Mouse (Mus musculus) v-Abl transformed pro-B cells (cell line): ENCODE measurements around the gene Lhx8.

ENCODE experiments used
- in situ Hi-C, 2 experiments: fragments of 400-800 bp; cut with MboI; formaldehyde crosslinking; loops; one replicate each; pipeline ENCODE4 v1.15.1; 2025; ENCODE audit not compliant: unreplicated experiment in 2 of 2

The Lhx8 gene

DNA sequence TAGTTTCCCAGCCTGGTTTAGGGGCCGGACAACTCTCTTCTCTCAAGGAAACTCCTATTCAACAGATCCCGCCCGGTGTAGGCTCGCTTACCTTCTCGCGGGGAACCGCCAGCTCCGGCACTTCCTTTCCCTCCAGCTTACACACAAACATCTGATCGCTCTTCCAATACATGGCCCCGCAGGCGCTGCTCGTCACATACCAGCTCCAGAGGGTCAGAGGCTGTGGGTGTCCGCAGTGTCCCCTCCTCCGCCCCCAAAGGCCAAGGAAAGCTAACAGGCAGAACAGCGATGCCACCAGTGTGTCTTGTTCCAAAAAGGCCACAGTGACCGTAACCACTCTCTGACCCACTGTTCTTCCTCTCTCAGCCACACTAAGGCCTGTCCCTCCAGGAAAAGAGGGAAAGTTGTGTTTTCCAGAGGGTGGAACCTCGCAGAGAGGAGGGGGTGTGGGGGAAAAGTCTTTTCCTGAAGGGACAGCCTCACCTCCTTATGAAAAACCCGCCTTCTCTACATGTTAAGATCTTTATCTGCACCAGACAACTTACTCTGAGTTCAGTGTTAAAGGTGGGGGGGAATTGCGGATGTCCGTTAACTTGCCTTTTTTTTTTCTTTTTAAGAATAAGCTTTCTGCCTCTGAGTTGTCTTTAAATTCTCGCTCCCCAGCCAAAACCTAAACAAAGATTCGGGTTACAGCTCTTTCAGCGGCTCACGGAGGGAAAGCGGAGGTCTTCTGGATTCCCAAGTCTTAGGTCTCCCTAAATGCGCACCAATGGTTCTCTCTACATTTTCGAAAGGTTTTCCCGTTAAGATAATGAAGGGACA is at the start of gene Lhx8:
Gene Lhx8, minus strand, starts transcription at position 479 of the 822 bp plus-strand sequence.
- in situ Hi-C loops: no loop called here

DNA sequence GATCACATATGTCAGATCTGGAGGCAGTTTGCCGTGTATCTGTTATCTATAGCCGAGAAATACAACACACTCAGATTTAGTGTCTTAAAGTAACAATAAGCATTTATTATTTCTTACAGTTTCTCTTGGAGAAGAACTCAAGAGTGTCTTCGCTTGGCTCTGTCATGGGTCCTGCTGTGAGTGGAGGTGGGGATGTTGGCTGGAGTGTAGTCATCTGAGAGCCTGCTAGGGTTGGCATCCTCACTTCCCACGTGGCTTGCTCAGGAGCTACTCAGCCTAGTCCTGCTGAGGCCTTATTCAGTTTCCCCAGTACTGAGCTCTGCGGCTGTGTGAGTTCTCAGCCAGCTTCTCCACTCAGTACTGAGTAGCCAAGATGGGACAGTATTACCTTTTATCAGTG is 43.1 kb upstream of the Lhx8 start:
- in situ Hi-C loops: no loop called here

DNA sequence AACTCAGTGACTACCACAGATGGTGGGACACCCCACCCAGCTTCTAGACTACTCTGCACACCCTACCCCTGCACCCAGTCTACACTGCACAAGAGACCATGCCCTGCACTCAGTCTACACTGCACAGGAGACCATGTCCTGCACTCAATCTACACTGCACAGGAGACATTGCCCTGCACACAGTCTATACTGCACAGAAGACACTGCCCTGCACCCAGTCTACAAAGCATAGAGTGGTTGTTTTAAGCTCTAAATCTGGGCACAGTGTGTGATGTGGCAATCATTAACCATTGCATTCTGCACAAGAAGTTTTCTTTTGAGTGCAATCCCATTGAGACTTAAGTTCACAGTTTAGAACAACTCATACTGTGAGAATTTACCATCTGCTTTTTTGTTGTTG is 42.2 kb upstream of the Lhx8 start:
- in situ Hi-C loops: no loop called here

DNA sequence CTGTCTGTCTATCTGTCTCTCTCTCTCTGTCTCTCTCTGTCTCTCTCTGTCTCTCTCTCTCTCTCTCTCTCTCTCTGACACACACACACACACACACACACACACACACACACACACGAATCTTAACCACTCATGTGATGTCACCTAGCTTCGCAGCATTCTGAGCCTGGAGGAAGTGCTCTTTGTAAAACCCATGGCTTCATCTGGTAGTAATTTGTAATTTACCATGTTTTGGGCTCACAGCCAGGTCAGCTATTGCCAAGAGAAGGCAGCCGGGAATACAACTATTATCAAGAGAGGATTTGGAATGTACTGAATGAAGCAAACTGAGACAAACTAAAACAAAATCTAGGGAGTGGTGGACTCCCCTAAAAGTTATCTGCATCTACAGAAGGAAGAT is 36.9 kb upstream of the Lhx8 start:
- in situ Hi-C loops: no loop called here

DNA sequence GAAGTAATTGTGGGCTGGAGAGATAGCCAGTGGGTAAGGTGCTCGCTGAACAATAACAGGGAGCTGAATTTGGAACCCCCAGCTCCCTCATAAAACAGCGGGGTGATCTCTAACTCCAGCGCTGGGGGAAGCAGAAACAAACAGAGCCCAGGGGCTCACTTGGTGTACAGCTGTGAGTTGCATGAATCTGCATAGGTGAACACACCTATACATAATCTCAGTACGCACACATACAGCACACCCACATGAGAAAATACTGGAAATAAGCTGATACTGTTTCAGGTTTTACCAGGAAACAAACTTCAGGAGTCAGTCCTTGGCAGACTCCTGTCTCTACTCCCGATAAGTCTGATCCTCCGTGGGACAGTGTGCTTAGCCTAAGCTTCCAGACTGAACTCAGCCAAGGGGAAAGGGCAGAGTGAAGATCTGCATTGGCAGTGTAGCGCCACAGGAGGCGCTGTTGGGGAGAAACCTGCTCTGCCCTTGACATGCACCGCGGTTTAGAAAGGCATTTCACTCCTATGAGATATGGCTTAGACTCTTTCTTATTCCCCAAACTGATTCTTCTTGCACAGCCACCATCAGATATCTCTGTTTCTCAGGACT is 34.2 kb upstream of the Lhx8 start:
- in situ Hi-C loops: no loop called here

DNA sequence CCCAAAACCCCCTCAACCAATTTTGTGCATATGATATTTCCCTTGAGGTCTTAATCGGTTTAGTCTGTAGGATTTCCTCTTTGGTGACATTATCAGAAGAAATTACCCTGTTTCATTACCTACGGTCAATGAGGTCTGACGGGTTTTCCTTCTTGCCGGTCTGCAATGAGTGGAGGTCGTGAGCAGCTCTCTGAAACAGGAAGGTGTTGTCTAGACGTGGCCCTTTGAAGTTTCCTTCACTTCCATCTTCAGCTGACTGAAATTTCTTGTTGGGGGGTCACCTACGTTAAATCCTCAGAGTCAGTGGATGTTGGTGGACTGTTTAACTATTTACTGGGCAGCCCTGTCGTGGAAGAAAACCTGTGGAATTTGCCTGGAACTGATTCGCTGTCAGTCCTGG is 33.0 kb upstream of the Lhx8 start:
- in situ Hi-C loops: no loop called here

DNA sequence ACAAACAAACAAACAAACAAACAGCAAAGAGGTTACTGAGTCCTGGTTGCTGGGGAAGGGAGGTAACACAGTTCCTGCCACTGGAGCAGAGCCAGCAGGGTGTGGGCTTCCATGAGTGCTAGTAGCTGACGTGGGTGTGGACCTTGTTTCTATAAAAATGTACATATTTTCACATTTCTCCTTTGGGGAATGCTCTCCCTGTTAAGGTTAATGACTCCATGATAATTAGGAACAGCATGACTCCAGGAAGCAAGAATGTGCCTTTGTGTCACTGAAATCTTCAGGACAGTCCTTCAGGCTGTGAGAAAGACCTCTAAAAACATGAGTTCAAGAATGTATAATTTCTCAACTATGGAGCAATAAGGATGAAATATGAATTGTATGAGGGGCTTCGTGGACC is 28.8 kb upstream of the Lhx8 start:
- in situ Hi-C loops: no loop called here

DNA sequence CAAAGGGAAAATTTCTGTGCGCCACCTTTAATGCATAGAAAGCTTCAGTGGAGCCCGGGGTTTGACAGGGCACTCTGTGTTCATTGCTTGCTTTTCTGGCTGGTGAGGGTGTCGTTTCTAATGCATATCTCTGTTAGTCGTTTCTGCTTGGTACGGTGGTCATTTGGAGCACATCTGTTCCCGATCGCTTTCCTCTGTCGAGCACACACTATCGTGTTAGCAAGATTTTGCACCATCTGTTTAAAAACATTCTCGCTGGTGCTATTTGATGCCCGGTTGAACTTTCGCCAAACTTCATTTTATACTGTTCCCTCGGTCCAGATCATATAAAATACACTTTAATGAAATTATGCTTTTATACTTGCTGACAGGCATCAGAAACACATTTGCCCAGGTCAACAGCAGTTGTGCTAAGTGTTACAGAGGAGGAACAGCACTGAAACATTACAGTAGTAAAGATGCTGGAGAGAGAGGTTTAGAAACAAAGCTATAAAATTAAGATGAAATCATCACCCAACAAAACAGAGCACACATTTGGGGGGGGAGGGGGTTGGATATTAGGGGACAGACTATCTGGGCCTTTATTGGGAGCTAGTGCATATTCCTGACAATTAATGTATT is 9.9 kb upstream of the Lhx8 start:
- in situ Hi-C loops: no loop called here

DNA sequence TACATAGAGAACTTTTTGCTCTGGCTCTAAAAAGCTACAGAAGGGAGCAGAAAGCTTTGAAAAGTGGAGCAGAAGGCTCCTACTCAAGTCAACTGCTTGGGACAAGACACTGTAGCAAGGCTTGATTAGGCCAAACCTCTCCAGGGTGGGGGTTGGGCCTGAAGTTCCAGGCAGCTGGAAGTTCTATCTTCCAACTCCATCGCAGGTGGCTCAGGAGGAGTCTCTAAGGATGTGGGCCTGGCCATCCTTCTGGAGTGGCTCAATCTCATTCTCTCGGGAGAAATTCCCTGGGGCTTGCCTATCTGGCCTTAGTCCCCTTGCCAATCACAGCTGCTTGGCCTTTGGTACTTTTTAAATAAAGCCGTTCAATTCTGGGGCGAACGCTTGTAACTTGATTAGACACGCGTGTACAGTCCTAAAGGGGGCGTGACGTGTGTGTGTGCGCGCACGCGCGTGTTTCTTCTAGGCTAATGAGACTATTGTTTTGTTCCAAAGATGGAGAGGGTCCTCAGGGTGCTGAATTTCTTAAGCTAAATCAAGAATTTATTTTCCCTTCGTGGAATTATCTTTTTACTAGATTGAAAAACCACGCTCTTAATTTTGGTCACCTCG is 9.3 kb upstream of the Lhx8 start:
- in situ Hi-C loops: no loop called here

DNA sequence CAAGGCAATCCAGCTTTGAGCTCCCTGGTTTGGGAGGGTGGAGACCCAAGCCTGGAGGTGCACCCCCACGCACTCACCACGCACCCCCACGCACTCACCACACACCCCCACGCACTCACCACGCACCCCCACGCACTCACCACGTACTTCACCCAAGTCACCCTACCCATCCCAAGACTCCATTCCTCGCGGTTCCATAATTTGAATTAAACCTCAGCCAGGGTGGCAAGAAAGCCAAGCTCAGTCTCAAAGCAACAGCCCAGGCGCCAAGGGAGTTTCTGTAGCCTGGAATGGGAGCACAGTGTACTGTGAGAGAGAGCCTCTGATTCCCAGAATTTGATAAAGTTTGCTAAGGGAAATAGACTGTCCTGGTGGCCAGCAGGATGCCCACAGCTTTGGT is 4.3 kb upstream of the Lhx8 start:
- in situ Hi-C loops: no loop called here

DNA sequence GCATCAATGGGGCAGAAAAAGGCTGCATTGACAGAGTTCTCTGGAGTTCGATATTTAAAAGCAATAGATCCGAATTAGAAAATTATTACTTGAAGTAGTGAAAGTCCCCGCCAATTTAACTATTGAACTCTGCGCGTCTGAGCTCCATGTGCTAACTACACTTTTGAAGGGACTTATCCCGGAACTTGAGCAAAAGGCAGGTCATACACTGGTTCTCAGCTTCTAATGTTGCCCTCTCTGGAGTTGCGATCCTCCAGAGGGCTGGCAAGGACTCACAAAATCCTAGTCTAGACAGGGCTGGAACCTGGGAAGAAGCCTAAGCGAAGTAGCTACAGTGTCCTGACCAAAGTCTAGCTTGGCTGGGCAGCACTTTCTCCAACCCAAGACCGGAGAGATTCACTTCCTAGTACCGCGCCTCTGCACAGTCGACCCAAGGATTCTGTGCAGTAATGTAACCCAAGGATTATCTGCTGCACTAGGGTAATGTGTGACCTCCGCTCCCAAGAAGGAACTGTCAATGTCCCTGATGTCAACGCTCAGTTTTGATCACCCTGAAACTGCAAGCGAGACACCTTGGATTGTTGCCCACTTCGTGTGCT is 3.0 kb upstream of the Lhx8 start:
- in situ Hi-C loops: no loop called here

DNA sequence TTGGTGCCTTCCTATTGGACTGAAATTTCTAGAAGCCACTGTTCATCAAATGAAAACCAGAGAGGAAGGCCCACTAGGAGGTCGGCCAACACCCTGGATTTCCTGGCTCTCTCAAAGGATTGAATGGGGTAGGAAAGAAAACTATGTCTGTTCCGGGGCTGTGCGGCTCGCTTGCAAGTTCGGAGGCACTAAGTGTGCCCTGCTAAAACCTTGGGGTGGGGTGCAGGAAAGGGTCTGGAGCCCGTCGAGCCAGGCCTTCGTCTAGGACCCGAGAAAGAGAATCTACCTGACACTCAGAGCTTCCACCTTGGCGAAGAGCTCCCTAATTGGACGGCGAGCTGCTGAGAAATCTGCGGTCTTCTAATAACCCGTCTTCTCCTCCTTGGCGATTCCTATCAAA is 2.5 kb upstream of the Lhx8 start:
- in situ Hi-C loops: no loop called here

DNA sequence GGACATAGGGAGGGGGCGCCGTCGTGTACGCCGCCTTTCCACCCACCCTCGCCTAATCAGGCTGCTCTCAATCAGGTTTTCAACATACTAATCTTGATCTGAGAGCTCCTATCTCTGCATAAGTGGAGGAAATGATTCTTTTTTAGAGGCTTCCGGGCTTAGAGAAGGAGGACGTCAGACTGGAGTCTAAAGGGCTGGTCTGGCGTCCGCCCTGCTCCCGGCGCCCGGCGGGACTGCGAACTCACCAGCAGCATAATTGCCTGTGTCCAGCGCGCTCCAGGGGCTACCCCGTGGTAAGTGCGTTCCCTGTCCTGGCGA is 1.7 kb upstream of the Lhx8 start:
- in situ Hi-C loops: no loop called here

DNA sequence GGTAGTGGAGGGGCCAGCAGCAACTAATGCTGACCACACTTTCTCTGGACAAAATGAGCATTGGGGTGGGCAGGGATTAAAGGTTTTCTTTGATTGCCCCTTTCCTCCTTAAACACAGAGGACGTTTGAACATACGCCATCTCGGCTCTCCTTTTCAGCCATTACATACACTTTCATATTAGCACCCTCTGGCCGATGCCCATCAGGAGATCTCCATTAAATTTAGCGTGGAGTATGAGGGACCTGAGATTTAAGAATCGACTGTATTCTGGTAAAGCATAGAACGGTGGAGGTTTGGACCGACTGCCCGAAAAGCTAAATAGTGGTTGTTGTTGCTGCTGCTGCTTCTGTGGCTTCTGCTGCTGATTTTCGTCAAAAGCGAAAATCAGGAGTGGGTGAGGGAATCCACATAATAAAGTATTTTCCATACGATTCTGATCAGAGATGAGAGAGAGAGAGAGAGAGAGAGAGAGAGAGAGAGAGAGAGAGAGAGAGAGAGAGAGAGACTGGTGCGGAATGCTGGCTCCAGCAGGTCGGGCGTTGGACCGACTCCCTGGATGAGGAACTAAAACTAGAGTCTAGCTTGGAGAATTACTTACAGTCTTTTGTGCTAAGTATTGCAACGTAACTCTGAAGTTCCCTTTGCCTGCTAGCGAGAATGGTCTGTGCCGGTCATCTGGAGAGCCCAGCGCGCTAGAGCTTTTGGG is 1.2 kb upstream of the Lhx8 start:
- in situ Hi-C loops: no loop called here

DNA sequence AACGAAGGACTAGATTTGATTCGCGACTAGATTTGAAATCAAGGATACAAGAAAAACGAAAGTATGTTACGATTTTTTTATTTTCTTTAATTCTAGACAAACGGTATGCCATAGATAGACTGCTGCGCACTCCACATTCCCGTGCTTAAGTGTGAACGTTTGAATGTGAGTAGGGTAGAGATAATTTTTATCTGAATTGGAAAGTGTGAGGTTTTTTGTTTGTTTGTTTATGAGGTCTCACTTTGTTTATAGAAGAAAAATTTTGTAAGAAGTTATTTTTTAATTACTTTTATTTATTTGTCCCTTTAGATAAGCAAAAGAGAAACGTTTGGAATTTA is 513 bp upstream of the Lhx8 start:
- in situ Hi-C loops: no loop called here

DNA sequence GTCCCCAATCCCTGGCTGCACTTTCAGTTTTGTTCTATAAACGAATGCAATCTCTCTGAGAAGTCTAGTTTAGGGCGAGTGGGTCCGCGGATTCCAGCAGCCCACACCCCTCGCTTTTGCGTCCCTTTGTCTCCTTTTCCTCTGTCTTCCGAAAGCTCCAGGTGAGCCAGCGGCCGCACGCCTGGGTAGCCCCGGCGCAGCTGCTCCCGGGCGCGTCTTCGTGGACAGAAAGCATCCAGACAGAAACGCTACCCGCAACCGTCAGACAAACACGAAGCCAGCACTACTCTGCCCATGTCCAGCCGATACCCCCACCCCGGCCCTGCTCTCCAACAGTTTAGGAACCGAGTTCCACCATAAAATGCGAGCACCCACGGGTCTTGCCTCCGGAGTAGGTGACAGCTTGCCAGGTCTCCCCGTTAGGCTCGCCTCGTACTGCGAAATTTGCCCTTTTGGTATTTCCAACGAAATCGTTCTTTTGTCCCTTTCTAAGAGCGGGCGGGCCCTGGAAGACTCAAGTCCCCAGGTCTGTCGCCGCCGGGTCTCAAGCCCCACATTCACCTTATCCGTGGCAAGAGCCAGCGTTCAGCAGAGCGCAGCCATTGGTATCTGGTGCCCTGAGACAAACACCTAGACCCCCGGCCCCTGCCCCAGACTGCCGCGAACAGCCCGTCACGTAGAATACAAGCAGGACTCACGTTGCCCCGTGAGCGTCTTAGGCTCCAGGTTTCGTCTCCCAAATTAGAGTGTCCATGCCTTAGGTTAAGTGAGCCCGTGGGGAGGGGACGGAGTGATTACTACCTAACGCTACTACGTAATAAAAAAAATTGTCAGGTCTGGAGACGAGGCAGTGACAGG is 907 bp downstream of the Lhx8 start:
- in situ Hi-C loops: no loop called here

DNA sequence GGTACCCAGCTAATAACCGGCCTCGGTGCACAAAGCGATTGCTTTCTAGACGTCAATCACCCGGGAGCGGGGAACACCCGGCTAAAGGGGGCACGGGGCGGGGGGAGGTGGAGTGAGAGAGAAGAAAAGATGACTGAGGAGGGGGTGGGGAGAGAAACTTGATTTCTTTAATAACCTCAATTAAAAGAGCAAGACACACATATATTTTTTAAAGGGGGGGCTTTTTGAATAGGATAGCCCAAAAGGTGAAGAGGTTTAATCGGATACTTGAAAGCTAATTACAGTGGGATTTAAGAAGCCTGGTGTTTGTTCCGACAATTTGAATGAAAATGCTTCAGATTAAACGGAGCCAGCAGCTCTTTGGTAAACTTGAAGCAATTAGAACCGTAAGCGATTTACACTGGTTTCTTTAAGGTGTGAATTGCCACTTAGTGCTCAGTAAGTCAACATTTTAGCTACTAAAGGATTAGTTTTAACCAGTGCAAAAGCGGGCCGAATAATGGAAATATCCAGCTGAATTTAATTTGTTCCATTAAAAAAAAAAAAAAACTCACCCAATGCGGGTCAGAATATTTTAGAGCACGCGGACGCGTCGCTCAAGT is 1.6 kb downstream of the Lhx8 start:
- in situ Hi-C loops: no loop called here

DNA sequence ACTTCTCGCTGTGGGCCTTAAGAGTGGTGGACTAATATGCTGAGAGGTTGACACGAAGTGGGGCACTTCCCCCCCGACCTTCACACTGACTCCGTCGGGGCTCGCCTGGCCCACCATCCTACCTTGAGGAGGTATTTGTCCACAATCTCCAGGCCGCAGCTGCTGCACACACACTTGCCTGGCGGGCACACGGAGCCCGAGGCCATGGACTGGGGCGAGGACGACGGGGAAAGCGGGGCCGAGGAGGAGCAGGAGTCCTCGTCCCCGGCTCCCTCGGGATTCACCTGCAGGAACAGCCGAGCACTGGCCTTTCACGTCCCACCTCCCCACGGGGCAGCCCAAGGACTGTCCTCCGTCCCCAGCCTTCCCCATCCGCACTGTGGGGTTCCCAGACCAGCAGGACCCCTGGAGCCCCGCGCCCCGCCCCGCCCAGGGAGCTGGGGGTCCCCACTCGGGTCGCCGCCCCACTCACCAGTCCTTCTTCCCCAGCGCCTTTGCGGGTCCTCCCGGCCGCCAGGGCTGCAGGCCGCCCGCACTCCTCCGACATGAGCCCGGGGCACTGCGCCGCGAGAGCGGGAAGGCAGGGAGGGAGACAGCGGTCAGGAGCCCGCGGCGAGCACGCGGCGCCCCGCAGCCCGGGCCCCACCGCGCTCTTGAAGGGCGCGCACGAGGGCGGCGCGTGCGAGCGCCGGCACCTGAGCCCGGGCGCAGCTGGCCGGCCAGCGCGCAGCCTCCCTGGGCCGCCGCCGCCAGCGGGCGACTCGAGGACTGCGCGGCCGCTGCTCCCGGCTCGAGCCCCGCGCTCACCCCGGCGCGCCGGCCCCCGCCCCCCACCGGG is 2.4 kb downstream of the Lhx8 start:
- in situ Hi-C loops: no loop called here
